14 mouse cellular contexts compared by ENCODE assay signal in the genomic region with DNA sequence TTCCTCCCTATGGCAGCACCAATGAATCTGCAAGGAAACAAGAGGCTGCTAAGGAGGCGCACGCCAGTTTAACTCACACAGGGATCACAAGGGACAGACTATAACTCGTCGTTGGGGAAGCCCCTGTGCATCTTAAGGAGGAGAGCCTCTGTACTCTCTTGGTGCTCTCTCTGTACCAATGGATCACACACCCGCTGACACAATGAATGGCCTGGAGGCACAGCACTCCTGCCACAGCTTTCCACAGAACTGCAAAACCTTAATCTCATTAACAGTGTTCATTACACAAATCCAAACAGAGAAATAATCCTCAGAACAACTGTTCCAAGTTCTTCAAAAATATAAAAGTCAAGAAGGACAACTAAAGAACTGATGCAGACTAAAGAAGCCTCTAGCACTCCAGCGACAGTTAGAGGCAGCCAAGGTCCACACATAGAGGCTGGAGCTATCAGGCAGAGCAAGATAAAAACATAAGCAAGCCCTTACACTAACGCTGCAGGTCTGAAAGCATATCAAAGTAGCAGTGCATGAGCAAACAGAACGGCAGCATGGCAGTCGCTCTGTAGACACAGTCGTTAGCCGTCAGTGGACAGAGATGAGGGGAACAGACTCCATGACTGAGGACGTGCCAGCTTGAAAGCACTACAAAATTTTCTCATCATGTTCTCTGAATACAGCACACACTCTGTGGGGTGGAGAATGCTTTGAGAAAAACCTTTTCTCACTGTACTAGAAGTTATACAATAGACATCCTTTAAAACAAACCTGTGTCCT. TPM values are rescaled to one million over a fixed set of nuclear protein-coding genes. Genes with fewer than 3 reads are reported as not detected.
DNase-seq lines count a peak whose midpoint lies in the region; ATAC-seq lines count a peak whose summit lies in the region.
"Had no signal": no experiment of that assay in that cellular context is flagged by ENCODE, and none has a peak within 500 bp of the region (broad histone marks: within the 10 kb centered on the region; RNA-seq: fewer than 3 reads in every experiment).

No protein-coding gene starts in this region.

- no peak for DNase-seq in heart, postnatal 25 days (ENCODE audit: low spot score)
- peak; percentile 51 for DNase-seq in retina, postnatal 1 day
- DNase-seq in retina, embryonic 14.5 days (ENCODE audit: low spot score): no peak
- DNase-seq in gastrocnemius, postnatal 25 days: no peak
- DNase-seq in kidney, adult 11 months: no peak
- no peak for DNase-seq in urinary bladder, adult 18-20 months (ENCODE audit: low spot score in 2 of 2)
- DNase-seq: adrenal gland, adult 8-10 months; kidney, postnatal 4 days; lung, adult 2 months; thymus, postnatal 25 days had no signal

- 31% methylated on average over 12 of the region's 12 CpGs for WGBS in heart, embryonic 13.5 days

- peaks cover 77% of the 10 kb centered on the region for H3K4me1 ChIP-seq in heart, embryonic 13.5 days

- H3K4me2 ChIP-seq in heart, embryonic 13.5 days: peak overlapping the region; percentile 40

- no peaks in the 10 kb centered on the region for H3K27me3 ChIP-seq in heart, embryonic 13.5 days (replicated peaks)
- H3K27me3 ChIP-seq: megakaryocyte, embryonic 14.5 days had no signal

- H3K27ac ChIP-seq in heart, embryonic 13.5 days (replicated peaks): peak overlapping the region; percentile 86

- intact Hi-C loops in heart, postnatal 25 days (cut with DNase I): no loop called here

- ATAC-seq in heart, embryonic 13.5 days (ENCODE audit: extremely low read depth, insufficient number of reproducible peaks, low FRiP score, low TSS enrichment): no peak
- ATAC-seq in megakaryocyte progenitor cell, adult 5-6 weeks (replicated peaks; ENCODE audit: poor library complexity): peak; percentile 42; the same call in 1 of the 2 replicates
- ATAC-seq: CD4-positive, CD25-positive, alpha-beta regulatory T cell, adult 4 months had no signal

- H3K9ac ChIP-seq in heart, embryonic 13.5 days: peak overlapping the region; percentile 52

- H3K4me3 ChIP-seq in heart, embryonic 13.5 days: no peak overlapping the region
- H3K4me3 ChIP-seq: megakaryocyte, embryonic 14.5 days had no signal

- no peaks in the 10 kb centered on the region for H3K9me3 ChIP-seq in heart, embryonic 13.5 days
- H3K9me3 ChIP-seq: megakaryocyte, embryonic 14.5 days had no signal

- no peaks in the 10 kb centered on the region for H3K36me3 ChIP-seq in heart, embryonic 13.5 days

RNA-seq across cellular contexts. Expression of a gene that starts 38.5 kb away (rescaled TPM):
- polyA plus RNA-seq in heart, embryonic 13.5 days (2015; fragmentation: Nextera tagmentation; extraction: Ambion mirVana): 8.8 and 9.1 TPM in 2 replicates
- total RNA-seq in heart, postnatal 25 days (2021): 1 to 10 TPM; 6.6 to 6.8 TPM
- 5.7 and 6.2 TPM in 2 replicates for total RNA-seq in megakaryocyte progenitor cell, adult 5-6 weeks (2015)
- total RNA-seq in megakaryocyte progenitor cell, adult 5-6 weeks (2017): 5.3 and 7.2 TPM in 2 replicates
- 1 to 10 TPM; 2.5 to 5.0 TPM for total RNA-seq in gastrocnemius, postnatal 25 days (2021)
